ENCODE assay signal across 2 mouse cellular contexts in the genomic region with DNA sequence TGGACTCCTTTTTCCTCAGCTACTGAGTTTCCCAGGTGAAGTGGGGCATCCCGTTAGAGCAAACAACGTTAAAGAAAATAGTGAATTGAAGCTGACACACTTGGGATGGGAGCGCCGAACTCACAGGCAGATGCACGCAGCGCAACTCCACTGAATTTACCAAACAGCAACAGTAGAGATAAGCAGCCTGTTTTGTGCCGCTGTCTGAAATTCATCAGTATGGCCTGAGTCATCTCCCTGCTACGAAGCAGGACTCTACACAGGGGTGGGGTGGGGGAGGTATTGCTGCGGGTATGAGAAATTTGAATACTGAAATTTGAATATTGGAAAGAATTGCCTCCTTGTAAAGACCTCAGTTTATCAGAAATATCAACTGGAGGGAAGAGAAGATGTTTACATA.
TF ChIP-seq lines count a peak whose summit lies in the region.

No protein-coding gene starts in this region.

TF ChIP-seq in CH12.LX, 34 proteins besides CTCF, POLR2A, EP300 and RAD21:
- TF ChIP-seq POLR2AphosphoS2 (IDR thresholded peaks at IDR 0.05; ENCODE audit: low read depth, low read length), result no peak
TF ChIP-seq in CH12.LX: peak in this region for 0.

TF ChIP-seq in MEL, 35 proteins besides CTCF, POLR2A, EP300 and RAD21:
- TF ChIP-seq CHD2 (IDR thresholded peaks at IDR 0.05; ENCODE audit: low read length) (no peak), TAL1 (IDR thresholded peaks at IDR 0.05; ENCODE audit: low read length) (no peak), MAZ (IDR thresholded peaks at IDR 0.05; ENCODE audit: low read depth, low read length) (no peak), MAFK (IDR thresholded peaks at IDR 0.05; ENCODE audit: borderline replicate concordance, low read depth, low read length) (no peak), ZNF384 (IDR thresholded peaks at IDR 0.05; ENCODE audit: low read depth, low read length) (no peak)
